Mouse (Mus musculus) c-Kit-positive CD71-positive TER-119-negative erythroid progenitor cells, embryonic 14.5 days (primary cell): ENCODE data around the gene Fam25c.
"Not testable (repeated sequence)": the region's sequence is repeated elsewhere in the genome, so short reads cannot be mapped to it uniquely, and the experiment has no call there.

ENCODE experiments used
- DNase-seq: peaks from one replicate; pipeline ENCODE4 v3.0.0-alpha.2; 2013; ENCODE audit warnings: low read depth

Fam25c gene

DNA sequence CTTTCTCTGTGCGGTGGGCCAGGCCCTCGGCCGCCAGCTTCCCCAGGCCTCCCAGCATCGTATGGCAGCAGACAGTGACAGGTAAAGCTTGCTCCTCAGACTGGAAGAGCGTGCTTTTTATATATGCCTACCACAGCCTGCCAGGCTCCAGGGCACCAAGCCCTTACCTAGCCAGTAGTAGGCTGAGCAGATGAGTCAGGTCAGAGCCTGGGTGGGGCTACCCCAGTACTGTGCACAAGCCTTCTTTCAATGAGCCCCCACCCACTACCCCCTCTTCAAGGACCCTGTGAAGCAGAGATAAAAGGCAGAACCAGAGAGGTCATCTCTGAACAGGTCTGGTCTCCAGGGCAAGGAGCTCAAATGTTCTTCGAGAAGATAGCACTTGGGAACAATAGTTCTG is at the start of gene Fam25c:
Gene Fam25c, minus strand, starts transcription at position 133 of the 400 bp plus-strand sequence.
- no peak for DNase-seq

DNA sequence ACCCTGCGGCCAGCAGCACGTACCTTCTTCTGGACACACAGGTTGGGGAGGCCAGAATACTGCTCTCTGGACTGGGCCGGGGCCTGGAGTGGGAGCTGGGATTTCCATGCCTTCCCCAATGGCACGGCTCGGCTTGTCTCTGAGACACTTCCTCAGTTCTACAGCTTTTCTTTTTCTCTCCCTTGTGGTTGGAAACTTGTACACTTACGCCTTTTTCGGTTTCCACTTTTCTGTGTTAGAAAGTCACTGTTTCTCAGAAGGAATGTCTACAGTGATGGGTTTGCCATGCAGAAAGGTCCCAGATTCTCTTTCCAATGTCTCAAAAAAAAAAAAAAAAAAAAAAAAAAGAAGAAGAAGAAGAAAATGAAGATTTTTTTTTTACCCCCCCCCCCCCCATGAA is 48.2 kb upstream of the Fam25c start:
- no peak for DNase-seq

DNA sequence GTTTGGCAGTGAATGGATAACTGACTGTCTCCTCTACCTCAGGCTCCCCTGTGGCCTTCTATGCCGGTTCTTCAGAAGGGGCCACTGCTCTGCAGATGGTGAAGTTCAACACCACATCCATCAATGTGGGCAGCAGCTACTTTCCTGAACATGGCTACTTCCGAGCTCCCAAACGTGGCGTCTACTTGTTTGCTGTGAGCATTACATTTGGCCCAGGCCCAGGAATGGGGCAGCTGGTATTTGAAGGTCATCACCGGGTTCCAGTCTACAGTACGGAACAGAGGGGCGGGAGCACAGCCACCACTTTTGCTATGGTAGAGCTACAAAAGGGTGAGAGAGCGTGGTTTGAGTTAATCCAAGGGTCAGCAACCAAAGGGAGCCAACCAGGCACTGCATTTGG is 47.6 kb upstream of the Fam25c start:
- no peak for DNase-seq

DNA sequence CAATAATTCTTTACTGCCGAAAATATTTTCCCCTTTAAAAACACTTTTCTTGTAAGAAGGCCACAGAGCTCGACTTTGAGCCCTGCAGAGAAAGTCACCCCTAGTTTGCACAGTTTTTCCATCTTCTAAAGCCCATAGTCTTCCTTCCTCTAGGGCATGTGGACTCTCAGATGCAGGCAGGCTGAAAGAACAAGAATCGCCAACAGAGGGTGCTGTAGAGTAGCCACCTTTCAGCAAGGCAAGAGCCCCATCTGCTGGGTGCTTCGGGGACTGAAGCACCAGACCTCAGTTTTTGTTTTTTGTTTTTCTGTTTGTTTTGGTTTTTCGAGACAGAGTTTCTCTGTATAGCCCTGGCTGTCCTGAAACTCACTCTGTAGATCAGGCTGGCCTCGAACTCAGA is 45.9 kb upstream of the Fam25c start:
- DNase-seq = peak; percentile 58

DNA sequence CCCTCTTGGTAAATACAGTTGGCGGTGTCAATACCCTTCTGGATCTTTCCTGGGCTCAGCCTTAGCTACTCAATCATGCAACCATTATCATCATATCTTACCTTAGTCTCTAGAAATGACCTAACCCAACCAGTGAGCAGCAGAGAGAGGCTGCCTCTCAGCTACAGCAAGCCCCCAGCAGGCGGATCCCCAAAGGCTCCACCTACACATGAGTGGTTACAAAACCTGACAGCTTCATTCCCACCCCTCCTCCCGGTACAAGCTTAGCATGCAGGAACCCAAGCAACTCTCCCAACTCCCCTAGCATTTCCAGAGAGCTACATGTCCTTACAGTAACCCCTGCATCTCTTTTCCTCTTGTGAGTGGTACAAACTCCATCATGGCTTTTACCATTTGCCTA is 44.8 kb upstream of the Fam25c start:
- DNase-seq = no peak

DNA sequence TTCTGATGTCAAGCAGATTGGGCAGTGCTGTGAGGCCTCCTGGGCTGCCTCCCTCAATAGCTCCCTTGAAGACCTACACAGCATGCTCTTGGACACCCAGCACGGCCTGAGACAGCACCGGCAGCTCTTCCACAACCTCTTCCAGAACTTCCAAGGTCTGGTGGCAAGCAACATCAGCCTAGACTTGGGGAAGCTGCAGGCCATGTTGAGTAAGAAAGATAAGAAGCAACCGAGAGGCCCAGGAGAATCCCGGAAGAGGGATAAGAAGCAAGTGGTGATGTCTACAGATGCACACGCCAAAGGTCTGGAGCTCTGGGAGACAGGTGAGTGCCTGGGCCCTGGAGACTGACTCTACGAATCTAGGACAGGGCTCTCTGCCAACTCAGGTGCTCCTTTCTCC is 44.1 kb upstream of the Fam25c start:
- DNase-seq = no peak

DNA sequence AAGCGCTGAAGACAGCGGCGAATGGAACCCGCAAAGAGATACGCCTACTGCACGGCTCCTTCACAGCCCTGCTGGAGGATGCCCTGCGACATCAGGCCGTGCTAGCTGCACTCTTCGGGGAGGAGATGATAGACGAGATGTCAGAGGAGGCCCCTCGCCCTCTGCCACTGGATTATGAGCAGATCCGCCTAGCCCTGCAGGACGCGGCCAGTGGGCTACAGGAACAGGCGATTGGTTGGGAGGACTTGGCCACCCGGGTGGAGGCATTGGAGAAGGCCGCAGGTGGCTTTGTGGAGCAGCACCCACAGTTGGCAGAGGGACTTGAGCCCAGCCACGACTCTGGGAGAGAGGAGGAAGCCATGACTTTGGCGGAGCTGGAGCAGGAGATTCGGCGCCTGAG is 43.7 kb upstream of the Fam25c start:
- DNase-seq = no peak

DNA sequence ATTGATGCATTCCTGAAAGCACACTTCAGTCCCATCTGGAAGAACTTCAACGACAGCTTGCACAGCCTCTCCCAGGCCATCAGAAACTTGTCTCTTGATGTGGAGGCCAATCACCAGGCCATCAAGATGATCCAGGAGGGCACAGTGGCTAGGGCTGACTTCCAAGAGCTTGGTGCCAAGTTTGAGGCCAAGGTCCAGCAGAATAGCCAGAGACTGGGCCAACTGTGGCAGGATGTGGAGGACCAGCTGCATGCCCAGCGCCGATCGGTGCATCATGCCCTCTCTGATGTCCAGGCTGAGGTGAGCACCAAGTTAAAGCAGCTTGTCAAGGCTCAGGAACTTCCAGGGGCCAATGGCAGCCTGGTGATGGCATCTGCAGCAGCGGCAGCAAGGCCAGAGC is 42.6 kb upstream of the Fam25c start:
- DNase-seq = no peak

DNA sequence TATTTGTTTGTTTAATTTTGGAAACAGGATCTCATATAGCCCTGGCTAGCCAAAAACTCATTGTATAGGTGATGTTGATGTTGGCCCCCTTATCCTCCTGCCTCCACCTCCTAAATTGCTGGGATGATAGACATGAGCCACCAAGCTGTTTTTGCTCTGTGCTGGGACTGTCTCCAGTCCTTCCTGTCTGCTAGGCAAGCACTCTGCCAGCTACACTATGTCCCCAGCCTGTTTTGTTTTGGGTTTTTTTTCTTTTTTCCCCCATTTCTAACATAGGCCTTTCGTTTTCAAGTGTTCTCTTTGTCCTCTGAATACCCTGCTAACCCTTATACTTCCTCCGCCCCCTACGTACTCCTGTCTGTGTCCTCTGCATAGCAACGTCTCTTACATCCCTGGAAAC is 38.1 kb upstream of the Fam25c start:
- no peak for DNase-seq

DNA sequence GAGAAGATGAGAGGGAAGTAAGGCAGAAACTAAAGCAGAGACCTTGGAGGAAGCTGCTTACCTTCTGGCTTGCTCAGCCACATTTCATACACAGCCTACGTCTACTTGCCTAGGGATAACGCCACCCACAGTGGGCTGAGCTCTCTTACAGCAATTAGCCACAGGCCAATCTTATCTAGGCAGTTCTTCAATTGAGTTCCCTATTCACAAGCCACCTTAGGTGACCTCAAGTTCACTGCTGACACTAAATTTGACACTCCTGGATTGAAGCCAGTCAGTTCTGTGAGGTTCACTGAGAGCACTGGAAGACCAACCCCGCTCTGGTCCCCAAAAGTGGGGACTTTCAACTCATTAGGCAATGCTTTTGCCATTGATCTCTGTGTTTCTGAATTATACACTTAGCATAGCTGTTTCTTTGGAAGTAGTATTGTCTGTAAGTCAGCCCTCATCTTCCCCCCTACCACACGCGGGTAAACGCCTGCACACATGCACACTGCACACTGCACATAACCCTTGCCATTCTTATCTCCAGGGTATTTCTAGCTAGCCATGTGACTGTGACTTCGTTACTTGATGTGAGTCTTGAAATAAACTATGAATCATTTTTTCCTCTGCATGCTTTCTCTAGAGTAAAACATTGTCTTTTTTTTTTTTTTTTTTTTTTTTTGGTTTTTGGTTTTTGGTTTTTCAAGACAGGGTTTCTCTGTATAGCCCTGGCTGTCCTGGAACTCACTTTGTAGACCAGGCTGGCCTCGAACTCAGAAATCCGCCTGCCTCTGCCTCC is 27.9 kb upstream of the Fam25c start:
- no peak for DNase-seq

DNA sequence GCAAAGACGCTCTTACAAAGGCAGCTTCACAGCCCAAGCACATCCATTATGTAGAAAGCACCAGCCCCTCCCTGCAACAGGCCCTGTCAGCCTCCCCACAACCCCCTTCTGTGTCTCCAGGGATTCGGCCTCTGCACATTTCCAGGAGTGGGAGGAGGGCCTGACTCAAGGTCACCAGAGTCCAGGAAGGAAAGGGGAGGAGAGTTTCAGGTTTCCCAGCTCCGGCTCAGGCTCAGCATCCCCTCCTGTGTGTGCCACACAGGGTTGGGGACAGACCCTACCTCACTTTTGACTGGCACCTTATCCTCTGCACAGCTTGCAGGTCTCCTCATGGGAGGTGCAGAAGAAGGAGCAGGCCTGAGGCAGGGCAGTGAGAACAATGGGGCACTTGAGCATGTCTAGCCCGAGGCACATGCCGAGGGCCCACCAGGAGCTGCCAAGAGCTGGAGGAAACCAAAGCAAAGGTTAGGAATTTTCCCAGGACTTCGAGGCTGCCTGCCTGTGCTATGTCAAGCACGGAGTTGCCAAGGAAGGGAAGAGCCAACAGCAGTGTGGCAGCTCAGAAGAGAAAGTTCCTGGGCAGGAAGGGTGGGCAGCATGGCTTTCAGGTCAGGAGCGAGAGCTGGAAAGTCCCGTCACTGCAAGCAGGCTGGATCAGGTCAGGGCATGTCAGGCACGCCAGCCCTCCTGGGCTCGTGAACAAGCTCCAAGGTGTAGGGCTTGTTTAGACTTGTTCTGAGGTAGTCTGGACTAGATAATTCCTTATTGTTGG is 23.5 kb upstream of the Fam25c start:
- no peak for DNase-seq

DNA sequence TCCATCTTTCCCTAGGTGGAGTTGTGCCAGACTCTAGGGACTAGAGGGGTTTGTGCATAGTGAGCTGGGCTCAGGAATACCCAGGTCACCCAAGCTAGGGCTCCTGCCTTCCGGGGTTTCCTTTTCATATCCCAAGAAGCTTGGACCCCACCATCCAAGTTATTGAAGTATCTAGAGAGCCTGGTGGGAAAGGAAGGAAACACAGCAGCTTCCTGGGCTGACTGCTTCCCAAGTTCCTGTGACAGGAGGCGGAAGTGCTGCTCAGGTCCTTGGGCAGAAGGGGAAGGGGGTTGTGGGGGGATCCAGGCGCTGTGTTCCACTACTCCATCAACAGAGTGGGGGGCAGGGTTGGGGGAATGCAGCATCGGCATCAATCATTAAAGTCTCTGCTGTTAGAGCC is 21.9 kb upstream of the Fam25c start:
- DNase-seq = no peak

DNA sequence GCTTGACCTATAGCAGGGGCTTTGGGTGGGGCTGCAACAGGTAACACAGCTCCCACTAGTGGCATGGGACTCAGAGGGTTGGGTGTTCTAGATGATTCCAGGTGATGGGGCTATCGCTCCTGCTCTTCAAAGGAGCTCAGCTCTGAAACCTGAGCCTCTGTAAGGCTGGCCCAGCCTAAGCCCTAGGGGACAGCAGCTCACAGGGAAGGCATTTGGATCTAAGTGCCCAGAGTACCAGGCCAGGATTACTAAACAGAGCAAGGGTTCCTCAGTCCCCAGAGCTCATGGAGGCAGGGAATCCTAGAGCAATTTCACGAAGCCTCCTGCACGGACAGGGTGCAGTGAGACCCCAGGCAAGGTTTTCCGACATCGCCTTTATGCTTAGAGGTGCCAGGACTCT is 20.7 kb upstream of the Fam25c start:
- no peak for DNase-seq

DNA sequence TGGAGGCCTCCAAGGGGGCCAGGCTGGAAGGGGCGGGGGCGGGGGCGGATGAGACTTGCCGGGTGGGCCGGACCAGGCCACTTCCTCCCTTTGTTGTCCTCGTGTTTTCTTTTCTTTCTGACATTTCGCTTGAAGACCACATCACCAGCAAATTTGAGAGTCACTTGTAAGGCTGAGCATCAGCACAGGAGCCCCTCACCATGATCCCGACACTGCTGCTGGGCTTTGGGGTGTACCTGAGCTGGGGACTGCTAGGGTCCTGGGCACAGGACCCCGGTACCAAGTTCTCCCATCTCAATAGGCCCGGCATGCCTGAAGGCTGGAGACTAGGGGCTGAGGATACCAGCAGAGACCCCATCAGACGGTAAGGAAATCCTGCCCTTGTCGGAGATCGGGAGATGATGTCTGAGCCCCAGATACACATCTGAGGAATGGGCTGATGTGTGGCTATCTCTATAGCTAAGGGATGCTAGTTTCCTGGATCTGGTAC is 20.2 kb upstream of the Fam25c start, which contains the start of gene Mmrn2:
Gene Mmrn2, plus strand, starts transcription at position 51 of the 490 bp plus-strand sequence.
- DNase-seq = no peak

DNA sequence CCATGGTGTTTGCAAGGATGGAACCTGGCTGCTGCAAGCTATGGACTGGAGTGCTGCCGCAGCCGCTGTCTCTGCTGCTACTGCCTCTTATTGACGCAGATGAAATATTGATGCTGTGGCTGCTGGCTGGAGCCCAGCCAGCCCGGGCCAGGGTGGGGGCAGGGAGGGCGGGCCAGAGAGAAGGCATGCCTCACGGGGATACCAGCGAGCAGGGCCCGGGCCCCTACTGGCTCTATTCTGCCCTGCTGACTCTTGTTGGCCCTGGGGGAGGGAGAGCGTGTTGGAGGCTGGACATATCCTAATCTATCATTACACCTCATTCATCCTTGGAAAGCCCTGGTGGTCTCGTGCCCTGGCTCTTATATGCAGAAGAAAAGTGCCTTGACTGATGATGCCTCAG is 19.3 kb upstream of the Fam25c start, which contains the start of gene Sncg:
Gene Sncg, minus strand, starts transcription at position 213 of the 400 bp plus-strand sequence.
- no peak for DNase-seq

DNA sequence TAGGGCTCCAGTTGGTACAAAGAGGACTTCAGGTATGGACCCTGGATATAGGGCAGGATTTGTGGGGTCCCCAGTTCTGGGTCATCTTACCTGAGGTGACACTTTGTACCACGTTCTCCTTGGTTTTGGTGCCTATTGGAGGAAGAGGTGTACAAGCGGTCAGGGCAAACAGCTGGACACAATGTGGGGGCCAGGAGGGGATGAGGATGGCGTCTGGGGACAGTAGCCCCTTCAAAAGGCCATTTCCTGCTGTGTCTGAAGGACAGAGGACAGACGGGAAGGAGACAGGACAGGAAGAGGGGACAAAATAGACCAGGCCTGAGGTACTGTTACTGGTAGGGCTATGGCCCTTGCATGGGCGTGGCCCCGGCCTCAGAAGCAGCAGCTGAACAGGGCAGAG is 18.3 kb upstream of the Fam25c start:
- no peak for DNase-seq

DNA sequence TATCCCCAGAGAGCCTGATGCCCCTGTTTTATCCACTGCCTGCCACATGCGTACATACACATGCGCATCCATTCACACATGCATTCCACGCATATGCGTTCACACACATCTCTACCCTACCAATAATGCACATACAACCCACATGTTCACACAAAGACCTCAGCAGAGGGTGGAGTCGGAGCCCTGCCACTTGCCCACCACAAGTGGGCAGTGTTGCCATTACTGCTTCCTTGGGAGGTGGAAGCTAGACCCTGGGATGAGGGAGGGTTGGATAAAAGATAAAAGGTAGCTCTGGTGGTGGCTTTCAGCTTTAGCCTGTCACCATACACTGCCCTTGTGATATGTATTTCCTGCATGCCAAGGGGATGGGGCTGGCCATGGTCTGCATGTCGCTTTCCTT is 17.4 kb upstream of the Fam25c start:
- DNase-seq = no peak

DNA sequence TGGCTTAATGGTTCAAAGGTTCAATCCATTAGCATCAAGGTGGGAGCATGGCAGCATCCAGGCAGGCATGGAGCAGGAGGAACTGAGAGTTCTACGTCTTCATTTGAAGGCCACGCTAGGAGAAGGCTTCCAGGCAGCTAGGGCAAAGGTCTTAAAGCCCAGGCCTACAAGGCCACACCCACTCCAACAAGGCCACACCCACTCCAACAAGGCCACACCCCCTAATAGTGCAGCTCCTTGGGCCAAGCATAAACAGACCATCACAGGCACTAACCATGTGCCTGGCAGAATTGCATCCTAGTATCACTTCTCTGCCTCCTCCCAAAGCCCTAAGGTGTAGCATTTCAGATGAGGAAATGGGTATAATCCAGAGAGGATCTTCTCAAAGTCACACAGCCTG is 16.5 kb upstream of the Fam25c start:
- no peak for DNase-seq

DNA sequence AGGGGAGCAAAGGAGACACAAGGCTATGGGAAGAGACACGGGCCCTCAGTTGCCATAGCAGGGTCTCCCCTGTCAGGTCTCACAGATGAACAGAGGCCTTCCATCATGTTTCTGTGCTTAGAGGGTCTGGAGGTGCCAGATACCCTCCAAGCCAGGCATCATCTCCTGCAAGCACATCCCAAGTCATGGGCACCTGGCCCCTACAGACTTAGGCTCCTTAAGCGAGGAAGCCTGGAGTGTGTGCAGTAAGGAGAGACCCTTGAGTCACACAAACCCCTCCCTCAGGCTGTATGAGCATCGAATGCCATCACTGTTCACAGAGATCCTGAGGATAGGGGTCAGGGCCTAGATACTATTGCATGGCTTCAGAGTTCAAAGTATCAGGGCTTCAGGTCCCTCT is 15.7 kb upstream of the Fam25c start:
- DNase-seq = no peak

DNA sequence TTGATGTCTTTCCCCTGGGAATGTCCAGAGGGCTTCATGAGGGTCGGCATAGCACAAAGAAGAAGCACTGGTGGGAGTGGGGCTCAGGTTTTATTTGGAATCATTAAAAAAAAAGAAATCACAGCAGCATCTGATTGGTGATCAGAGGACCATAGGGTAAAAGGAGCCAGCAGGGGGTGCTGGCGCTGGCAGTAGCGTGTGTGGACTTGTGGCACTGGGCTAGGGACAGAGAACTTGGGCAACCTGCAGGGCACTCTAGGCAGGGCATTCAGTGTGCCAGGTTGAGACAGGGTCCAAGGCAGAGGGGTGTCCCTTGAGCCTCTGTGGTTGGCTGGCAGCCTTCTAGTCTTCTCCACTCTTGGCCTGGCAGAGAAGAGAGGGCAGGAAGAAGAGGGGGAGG is 15.0 kb upstream of the Fam25c start:
- DNase-seq = no peak

DNA sequence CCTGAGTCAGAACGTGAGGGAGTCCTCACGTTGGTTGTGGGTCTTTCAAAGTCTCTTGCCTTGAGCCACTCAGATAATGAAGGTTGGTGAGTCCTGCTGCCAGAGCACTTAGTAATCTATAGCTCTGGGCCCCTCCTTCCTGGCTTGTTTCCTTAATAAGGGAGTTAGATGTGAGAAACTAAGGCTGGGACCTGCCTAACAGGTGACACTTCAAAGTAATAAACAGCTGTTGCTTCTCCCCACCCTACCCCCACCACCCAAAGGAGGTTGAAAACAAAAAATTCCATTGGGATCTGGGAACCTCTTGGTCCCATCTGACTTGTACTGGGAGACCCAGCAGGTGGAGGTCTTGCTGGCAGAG is 9.9 kb upstream of the Fam25c start:
- DNase-seq = no peak

DNA sequence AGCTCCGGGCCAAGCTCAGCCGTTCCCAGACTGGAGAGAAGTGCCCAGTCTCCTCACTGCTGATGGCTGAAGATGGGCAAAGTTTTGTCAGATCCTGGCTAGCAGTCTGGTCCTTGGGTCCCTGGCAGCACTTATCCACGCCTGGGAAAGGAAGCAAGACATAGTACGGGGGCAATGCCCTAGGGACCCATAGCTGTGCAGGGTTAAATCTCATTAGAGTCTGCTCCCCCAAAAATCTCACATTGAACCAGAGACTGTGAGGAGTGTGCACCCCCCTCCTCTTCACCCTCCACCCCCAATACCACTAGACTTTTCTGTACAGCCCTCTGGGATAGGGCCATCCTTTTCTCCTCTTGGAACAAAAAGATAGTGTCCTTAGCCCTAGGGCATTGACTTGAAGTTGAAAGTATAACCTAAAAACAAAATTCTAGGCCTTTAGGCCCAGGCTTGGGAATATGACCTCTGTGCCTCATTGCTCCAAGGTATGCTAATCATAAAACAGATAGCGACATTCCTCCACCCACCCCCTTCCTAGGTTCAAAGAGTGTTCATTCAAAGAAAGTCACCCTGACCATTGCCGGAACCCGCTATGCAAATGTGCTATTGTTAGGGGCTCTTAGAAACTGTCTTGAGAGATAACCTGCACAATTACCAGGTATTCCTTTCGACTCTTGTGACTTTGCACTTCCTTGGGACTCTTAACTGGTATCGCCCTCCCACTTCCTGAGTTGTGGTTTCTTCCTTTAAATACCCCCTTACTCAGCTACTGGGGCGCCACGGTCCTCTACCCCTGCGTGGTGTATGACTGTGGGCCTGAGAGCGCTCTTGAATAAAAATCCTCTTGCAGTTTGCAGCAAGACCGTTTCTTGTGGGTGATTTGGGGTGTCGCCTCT is 9.3 kb upstream of the Fam25c start:
- DNase-seq = not testable (repeated sequence)
